Mouse (Mus musculus) intestine, postnatal 0 days (tissue): ENCODE results near the gene Fars2. TPM values are rescaled to one million over a fixed set of nuclear protein-coding genes. Genes with fewer than 3 reads are reported as not detected.
"Not testable (repeated sequence)": the region's sequence is repeated elsewhere in the genome, so short reads cannot be mapped to it uniquely, and the experiment has no call there.

ENCODE experiments used
- ATAC-seq: fragments of 200-750 bp; cut with Nextera tagmentation; 2 replicates; pipeline ENCODE4 v1.8.0; 2017; ENCODE audit warnings: mild to moderate bottlenecking, moderate TSS enrichment, moderate library complexity
- H3K27ac ChIP-seq: fragments of 300-500 bp; sonication (generic); 2 replicates; pipeline ENCODE4 v1.5.1; 2014; ENCODE audit warnings: mild to moderate bottlenecking, low read depth, low read length, moderate library complexity
- H3K27me3 ChIP-seq: fragments of 300-500 bp; sonication (generic); replicated peaks from 2 replicates; pipeline ENCODE4 v1.6.1; 2014; ENCODE audit warnings: low read length, mixed read lengths; ENCODE audit not compliant: control insufficient read depth, insufficient read depth
- H3K36me3 ChIP-seq: fragments of 300-500 bp; sonication (generic); 2 replicates; pipeline ENCODE4 v1.6.1; 2014; ENCODE audit warnings: mild to moderate bottlenecking, moderate library complexity; ENCODE audit not compliant: control insufficient read depth, insufficient read depth
- H3K4me1 ChIP-seq: fragments of 300-500 bp; sonication (generic); replicated peaks from 2 replicates; pipeline ENCODE4 v1.6.1; 2014; ENCODE audit warnings: antibody characterized with exemption, low read length, mixed read lengths; ENCODE audit not compliant: control insufficient read depth, insufficient read depth
- H3K4me2 ChIP-seq: fragments of 300-500 bp; sonication (generic); replicated peaks from 2 replicates; pipeline ENCODE4 v1.6.1; 2014; ENCODE audit warnings: low read depth, mild to moderate bottlenecking, moderate library complexity
- H3K4me3 ChIP-seq: fragments of 300-500 bp; sonication (generic); 2 replicates; pipeline ENCODE4 v1.5.1; 2014; ENCODE audit warnings: low read depth, low read length
- H3K9ac ChIP-seq: fragments of 300-500 bp; sonication (generic); 2 replicates; pipeline ENCODE4 v1.6.1; 2014; ENCODE audit warnings: mild to moderate bottlenecking, low read depth, low read length
- H3K9me3 ChIP-seq: fragments of 300-500 bp; sonication (generic); 2 replicates; pipeline ENCODE4 v1.6.1; 2016; ENCODE audit warnings: mixed run types; ENCODE audit not compliant: control insufficient read depth
- CTCF ChIP-seq: sonication (generic); IDR thresholded peaks from 2 replicates; pipeline ENCODE4 v1.5.1; 2016; ENCODE audit warnings: low read depth, mild to moderate bottlenecking, control low read depth, antibody characterized with exemption, moderate library complexity
- WGBS: fragments of 180-500 bp; shearing (Covaris S2); extraction: QIAGEN DNeasy Blood & Tissue Kit; methylation state at CpG from one replicate; pipeline ENCODE4 v1.1.7; 2014; 5-methylcytosine and 5-hydroxymethylcytosine counted together
- polyA plus RNA-seq: library from polyadenylated mRNA; unstranded; fragments of >200 nt; fragmentation: Nextera tagmentation; extraction: Ambion mirVana; gene quantifications from 2 replicates; pipeline ENCODE4 v1.2.1, GENCODE M21; 2015

Fars2 gene
- polyA plus RNA-seq, 1 experiment from 2014 or later = 29.8 TPM

DNA sequence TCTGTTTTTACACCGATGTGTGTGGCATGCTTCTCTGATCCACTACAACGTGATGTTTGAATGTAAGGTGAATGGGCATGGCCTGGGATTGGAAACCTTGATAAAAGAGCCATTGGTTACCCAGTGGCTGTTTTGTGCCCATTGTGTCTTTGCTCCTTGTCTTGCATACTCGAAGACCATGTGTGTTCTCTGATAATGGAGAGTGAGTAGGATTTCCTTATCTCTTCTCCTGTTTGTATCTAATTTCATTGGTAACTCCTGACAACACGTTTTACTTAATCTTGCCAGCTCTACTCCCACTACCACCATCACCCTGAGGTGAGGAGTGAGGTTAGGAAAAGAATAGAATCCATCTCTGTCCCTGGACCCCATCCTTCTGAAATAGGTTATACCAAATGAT is 240.3 kb downstream of the Fars2 start:
- 0 out of 2 replicates have a peak, but pooled peaks cover 3% of the 10 kb centered on the region for H3K4me1 ChIP-seq
- no peak overlapping the region for H3K4me2 ChIP-seq
- no peak for TF ChIP-seq CTCF
- H3K27me3 ChIP-seq = no peaks in the 10 kb centered on the region
- WGBS = 72% methylated on average over 4 of the region's 4 CpGs
- H3K36me3 ChIP-seq = no peaks in the 10 kb centered on the region
- ATAC-seq = no peak
- no peaks in the 10 kb centered on the region for H3K9me3 ChIP-seq
- H3K9ac ChIP-seq = no peak overlapping the region
- no peak overlapping the region for H3K27ac ChIP-seq
- no peak overlapping the region for H3K4me3 ChIP-seq

DNA sequence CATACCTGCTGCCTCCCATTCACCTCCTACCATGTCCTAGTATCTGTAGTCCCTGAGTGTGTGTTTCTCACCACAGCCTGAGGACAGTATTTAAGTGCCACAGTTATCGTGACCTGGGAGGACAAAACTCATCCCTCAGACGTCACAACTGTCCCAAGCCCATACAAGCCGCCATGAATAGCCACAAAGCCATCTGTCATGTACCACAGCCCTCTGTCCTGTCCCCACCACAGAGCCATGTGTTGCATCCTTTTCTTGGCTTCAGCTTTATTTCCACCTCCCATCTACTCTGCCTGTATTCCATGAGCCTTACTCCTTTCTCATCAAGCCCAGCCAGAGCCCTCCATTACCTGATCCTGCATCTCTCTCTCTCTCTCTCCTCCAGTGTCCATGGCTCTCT is 244.2 kb downstream of the Fars2 start:
- no peak overlapping the region for H3K9ac ChIP-seq
- WGBS = 89% methylated on average over 3 of the region's 3 CpGs
- H3K4me1 ChIP-seq = 0 out of 2 replicates have a peak, but pooled peaks cover 3% of the 10 kb centered on the region
- ATAC-seq = no peak
- H3K27ac ChIP-seq = no peak overlapping the region
- H3K36me3 ChIP-seq = no peaks in the 10 kb centered on the region
- no peak for TF ChIP-seq CTCF
- H3K4me3 ChIP-seq = no peak overlapping the region
- H3K4me2 ChIP-seq = no peak overlapping the region
- H3K9me3 ChIP-seq = no peaks in the 10 kb centered on the region
- H3K27me3 ChIP-seq = no peaks in the 10 kb centered on the region

DNA sequence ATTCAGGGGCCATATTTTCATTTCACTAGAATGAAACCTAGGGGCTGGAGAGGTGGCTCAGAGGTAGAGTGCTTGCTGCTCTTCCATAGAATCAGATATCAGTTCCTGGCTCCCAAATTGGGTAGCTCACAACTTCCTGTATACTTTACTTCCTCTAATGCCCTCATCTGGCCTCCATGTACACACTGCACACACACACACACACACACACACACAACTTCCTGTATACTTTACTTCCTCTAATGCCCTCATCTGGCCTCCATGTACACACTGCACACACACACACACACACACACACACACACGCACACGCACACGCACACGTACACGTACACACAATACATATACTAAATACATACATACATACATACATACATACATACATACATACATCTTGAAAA is 248.5 kb downstream of the Fars2 start:
- not testable (repeated sequence) for H3K4me2 ChIP-seq, H3K27ac ChIP-seq, H3K36me3 ChIP-seq, H3K4me3 ChIP-seq, H3K9me3 ChIP-seq, ATAC-seq, H3K27me3 ChIP-seq, H3K4me1 ChIP-seq, H3K9ac ChIP-seq
- 98% methylated on average over 5 of the region's 5 CpGs for WGBS

DNA sequence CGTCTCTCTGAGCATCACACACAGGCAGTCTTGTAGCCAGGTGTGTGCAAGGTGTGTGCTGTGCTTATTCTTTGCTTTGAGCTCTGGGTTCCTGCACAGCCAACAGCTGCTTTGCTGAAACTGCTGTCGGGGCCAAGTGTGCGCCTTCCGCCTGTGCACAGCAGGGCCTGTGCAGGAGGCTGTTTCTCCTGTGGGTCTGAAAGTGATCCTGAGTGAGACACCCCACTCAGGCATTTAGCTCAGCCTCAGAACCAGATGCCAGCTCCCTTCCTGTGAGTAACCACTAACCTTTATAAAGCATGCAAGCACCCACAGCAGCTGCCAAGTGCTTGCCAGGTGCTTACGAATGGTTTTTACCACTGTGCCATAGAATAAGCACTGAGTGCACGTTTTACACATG is 249.1 kb downstream of the Fars2 start:
- Histone ChIP-seq H3K36me3 (no peaks in the 10 kb centered on the region), H3K4me3 (no peak overlapping the region), H3K27ac (no peak overlapping the region), H3K27me3 (no peaks in the 10 kb centered on the region), H3K4me2 (no peak overlapping the region), H3K4me1 (no peaks in the 10 kb centered on the region), H3K9me3 (no peaks in the 10 kb centered on the region), H3K9ac (no peak overlapping the region)
- ATAC-seq = no peak
- WGBS = 88% methylated on average over 6 of the region's 6 CpGs
- TF ChIP-seq CTCF = no peak

DNA sequence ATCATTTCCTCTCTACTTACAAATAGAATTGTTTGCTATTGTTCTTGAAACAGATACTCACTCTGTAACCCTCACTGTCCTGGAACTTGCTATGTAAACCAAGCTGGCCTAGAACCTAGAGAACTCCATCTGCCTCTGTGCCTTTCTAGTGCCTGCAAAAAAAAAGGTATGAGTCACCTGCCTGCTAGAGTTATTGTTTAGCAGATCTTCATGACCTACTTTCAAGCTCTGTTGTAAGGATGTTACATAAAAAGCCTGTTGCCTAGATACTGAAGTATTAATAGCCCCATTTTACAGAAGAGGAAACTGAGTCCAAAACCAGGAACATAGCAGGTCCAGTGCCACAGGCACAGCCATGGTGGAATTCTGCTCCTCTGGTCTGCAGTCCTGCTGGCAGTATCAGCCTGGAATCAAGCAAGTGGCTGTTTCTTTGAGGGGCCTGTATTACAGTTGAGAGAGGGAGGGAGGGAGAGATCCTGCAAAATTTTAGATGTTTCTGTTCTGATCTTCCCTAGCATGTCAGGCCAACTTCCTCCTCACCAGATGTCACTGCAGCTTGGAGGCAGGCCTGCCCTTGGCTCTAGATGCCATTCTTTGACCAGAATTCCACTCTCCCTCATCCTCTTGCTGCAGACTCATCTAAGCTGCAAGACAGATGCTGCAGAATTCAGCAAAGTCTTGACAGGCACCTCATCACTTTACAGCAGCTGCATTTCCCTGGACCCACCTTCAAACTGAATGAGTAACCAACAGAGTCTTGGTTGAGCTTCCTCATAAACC is 250.7 kb downstream of the Fars2 start:
- Histone ChIP-seq H3K9me3 (no peaks in the 10 kb centered on the region), H3K36me3 (no peaks in the 10 kb centered on the region), H3K4me3 (no peak overlapping the region), H3K4me1 (no peaks in the 10 kb centered on the region), H3K9ac (no peak overlapping the region), H3K4me2 (no peak overlapping the region), H3K27me3 (no peaks in the 10 kb centered on the region), H3K27ac (no peak overlapping the region)
- no peak for TF ChIP-seq CTCF
- ATAC-seq = no peak

DNA sequence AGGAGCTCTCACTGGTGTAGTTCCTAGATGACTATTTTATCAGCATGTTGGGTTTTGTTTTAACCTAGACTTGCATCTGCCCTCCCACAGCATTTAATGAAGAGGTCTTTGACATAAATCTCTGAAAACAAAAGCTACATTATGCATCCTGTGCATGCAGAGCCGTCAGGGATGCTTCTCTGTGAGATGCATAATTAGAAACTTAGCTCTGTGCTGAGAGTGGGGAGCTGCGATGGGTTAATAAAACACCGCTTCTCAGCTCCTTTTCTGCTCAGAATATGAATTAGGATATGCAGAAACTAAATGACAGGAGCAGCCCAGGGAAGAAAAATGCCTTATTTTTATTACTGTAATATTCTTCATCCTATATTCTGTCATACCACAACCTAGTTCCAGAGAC is 251.6 kb downstream of the Fars2 start:
- Histone ChIP-seq H3K9me3 (no peaks in the 10 kb centered on the region), H3K4me3 (no peak overlapping the region), H3K4me1 (no peaks in the 10 kb centered on the region), H3K4me2 (no peak overlapping the region), H3K36me3 (no peaks in the 10 kb centered on the region), H3K27ac (no peak overlapping the region), H3K9ac (no peak overlapping the region), H3K27me3 (no peaks in the 10 kb centered on the region)
- no peak for TF ChIP-seq CTCF
- 80% methylated on average over 3 of the region's 3 CpGs for WGBS
- ATAC-seq = no peak
